Mouse (Mus musculus): ENCODE measurements around the gene Clca2.
"Not testable (repeated sequence)": the region's sequence is repeated elsewhere in the genome, so short reads cannot be mapped to it uniquely, and the experiment has no call there.

The Clca2 gene

DNA sequence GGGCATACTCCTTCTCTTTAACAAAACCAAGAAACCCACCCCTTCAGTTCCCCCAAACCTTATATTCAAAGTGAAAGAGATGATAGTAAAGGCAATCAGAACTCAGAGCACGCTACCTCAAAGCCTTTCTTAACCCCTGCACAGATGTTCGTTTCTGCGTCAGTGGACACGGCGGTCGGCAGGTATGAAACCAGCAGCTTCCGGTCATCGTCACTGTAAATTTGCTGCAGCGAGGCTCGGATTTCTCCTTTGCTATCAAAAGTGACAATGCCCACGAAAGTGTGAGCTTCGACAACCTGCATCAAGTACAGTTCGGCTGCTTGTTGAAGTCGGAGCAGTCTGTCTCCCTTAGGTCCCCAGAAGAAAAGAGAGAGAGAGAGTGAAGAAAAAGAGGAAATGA is 13.1 kb downstream of the Clca2 start:
- DNase-seq (ENCODE audit: low spot score in 2 of 2) = no peak

DNA sequence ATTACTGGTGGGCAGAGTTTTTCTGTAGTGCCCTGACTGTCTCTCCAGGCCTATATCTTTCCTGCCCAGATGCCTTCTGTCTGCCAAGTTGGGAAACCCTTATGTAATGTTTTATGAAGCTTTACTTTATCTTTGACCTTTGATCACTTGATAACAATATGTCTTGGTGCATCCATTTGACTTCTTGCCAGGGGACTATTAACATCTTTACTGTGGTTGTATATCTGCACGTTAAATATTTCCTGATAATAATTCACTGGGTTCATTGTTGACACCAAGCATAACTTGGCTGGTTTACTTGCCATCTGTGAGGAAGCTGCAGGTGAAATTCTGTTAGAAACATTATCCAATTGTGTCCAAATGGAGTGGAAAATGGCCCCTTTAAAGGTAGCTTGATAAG is 16.2 kb downstream of the Clca2 start:
- DNase-seq (ENCODE audit: low spot score in 2 of 2) = no peak

DNA sequence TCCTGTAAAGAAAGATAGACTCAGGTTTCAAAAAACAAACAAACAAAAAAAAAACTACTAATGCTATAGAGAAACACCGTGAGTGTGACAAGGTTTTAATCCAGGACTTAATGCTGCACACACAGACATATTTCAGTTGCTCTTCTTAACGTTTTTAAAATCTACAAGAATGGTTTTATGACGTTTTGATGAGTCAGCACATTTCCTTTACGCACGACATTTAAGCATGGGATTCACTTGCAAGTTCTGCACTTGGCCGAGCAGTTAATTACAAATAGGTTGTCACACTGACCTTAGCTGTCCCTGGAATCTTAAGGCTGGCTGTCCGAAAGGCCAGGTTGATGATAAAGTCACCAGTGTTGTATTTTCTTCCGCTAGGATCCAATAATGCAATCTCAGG is 18.3 kb downstream of the Clca2 start:
- no peak for DNase-seq (ENCODE audit: low spot score in 2 of 2)

DNA sequence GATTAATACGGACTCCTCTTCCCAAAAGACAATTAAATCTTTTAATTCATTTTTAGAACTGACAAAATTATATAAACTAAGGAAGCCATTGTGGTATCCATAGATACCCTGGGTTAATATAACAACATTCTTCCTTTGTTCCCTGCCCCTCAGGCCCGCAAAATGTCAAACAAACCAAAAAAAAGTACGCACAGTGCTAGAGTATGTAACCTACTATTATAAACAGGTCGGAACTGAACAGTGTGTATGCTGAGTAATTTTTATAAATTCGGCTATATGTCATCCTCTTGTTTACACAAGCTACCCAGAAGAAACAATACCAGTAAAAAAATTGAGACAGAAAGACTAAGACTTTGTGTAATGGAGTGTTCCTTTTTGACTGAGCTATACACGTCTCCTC is 20.8 kb downstream of the Clca2 start:
- no peak for DNase-seq (ENCODE audit: low spot score in 2 of 2)

DNA sequence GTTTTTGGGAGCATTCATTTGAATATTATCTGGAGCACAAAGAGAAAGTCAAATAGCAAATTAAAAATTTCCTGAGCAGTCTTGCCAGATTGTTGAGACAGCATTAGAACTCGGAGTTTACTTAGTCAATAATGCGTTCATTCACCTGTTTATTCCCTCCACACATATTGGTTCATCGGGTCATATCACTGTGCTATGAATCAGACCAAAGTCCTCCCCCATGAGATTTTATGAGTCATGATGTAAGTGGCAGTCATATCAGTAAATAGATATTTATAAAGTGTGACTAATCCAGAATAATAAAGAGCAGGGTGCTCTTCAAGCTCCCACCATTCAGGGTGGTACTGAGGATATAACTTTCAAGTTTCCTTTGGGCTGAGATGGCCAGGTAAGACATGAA is 26.9 kb downstream of the Clca2 start:
- no peak for DNase-seq (ENCODE audit: low spot score in 2 of 2)

DNA sequence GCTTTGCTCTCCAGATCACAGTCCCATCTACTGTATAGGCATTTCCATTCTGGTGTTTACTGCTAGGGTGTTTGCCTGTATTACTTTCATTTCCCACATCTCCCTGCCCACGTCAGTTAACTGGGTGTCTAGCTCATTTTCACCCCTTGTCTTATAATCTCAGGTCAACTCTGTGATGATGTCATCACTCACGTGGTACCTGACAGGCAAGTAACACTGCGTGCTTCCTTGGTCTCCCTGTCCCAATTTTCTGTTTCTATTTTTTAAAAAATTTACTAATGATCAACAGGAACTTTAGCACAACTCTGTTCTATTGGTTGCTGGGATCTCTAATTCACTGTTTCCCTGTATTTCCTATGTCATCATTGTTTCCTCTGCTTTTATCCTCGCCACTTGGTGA is 30.3 kb downstream of the Clca2 start:
- no peak for DNase-seq (ENCODE audit: low spot score in 2 of 2)

DNA sequence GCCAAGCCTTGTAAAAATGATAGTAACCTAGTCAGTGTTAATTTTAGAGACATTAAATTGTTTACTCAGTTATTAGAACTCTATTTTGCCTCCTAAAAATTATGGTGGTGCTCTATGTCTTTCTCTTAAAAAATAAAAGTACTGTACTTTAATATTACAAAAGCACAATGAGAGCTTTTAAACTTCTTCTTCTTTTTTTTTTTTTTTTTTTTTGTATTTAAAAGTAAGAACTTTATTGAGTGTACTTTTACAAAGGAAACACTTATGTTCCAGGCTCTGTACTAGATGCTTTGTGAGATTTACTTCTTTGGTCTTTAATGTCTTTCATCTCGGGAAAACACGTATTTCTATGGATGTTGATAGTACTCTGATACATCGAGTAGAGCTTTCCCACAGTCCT is 44.1 kb downstream of the Clca2 start:
- not testable (repeated sequence) for DNase-seq (ENCODE audit: low spot score in 2 of 2)

DNA sequence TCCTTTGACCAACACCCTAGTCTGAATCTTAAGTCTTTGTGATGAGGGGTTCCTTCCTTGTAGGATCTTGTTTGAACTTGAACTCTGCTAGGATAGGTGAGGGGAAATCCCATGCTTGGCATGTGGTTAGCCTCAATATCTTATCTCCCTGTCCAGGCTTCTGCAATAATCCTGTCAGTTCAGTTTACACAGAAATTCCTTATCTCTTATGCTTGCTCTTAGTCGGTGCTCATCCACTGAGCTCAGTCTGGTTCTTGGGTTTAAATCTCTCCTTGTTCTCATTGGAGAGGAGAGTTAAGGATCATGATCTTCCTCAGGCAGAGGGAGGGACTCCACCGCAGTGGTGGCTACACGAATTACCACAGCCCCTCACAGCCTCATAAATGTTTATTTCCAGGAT is 49.4 kb downstream of the Clca2 start:
- DNase-seq (ENCODE audit: low spot score in 2 of 2) = no peak

DNA sequence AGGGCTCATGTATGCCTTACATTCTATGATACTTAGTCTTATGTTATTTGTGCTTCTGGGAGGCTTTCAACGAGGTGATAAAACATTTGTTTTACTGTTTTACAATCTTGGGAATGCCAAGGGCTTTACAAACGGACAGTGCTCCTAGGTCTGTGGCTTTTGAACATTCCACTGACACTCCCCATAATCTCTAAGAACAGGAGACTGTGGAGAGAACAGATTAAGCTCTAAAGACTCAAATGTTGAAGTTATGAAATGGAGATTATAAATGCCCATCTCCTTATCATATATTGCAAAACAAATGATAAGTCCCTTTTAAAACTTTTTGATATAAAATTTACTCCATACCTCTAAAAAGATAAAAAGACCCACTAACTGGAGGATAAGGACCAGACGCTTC is 60.4 kb downstream of the Clca2 start:
- DNase-seq (ENCODE audit: low spot score in 2 of 2) = no peak

DNA sequence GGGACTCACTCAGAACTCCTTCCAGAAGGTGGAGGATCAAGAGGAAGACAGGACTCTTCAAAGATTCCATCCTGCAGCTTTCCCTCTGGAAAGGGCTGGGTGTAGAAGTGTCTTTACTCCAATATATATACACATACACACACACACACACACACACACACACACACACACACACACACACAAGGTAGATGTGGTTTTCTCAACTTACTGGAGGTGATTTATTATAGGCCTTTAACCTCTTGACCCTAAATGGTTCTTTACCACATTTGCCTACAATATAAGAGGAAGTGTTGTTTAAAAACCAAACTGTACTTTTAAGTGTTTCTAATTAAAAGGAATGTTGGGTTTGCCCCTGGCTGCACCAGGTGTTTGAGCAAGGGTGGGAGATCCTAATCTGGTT is 66.6 kb downstream of the Clca2 start, which contains the start of gene Clca1:
TSS of gene Clca1 (minus strand) at position 101 of the 400 bp plus-strand sequence.
- no peak for DNase-seq (ENCODE audit: low spot score in 2 of 2)

DNA sequence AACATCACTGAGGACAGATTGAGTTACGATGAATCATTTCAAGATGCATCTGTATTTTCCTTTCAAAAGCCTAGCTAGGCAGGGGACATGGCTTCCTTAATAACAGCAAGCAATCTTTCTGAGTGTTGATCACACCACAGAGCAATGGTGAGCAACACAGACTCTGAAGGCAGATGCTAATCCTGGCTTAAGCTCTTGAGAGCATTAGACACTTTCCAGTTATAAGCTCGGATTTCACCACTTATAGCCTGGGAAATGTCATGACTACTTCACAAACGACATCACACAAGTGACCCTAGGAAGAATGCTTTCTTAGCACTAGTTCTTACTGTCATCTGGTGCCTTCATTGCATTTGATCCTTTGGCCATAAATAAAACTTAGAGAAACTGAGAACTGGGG is 71.2 kb downstream of the Clca2 start:
- no peak for DNase-seq (ENCODE audit: low spot score in 2 of 2)

DNA sequence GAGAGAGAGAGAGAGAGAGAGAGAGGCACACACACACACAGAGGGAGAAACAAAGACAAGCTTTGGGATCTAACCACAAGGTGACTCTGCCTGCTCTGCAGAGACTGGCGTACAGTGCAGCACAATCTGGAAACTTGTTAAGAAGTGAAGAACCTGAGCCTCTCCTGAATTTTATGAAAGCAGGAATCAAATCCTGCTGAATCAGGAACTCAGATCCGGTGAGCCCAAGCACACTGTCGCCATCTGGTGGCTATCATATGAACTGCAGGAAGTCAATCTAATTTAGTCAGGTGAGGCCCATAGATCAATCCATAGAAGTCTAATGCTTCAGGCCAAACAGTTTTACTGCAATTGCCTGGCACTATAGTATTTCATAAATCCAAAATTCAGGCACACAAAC is 72.5 kb downstream of the Clca2 start:
- DNase-seq (ENCODE audit: low spot score in 2 of 2) = no peak
